Mouse (Mus musculus) left cerebral cortex, adult 2 months (tissue): ENCODE results near the gene Gemin2. TPM values are rescaled to one million over a fixed set of nuclear protein-coding genes. Genes with fewer than 3 reads are reported as not detected.
"Not testable (repeated sequence)": the region's sequence is repeated elsewhere in the genome, so short reads cannot be mapped to it uniquely, and the experiment has no call there.

Experiments
- DNase-seq, 2 experiments: peaks; one replicate each; pipeline ENCODE4 v3.0.0; 2021 to 2022; ENCODE audit warnings: low spot score in 2 of 2, mixed read lengths in 1 of 2; ENCODE audit errors: extremely low spot score in 1 of 2
- H3K27ac ChIP-seq: fragments of 200-600 bp; 2 replicates; pipeline ENCODE4 v1.8.1; 2022
- H3K4me3 ChIP-seq: fragments of 200-600 bp; 2 replicates; pipeline ENCODE4 v1.8.1; 2022
- CTCF ChIP-seq: fragments of 200-600 bp; IDR thresholded peaks from 2 replicates; pipeline ENCODE4 v1.8.1; 2022; ENCODE audit warnings: antibody characterized with exemption, mild to moderate bottlenecking, moderate library complexity
- intact Hi-C: fragments of 180-260 bp; cut with DNase I; formaldehyde crosslinking; loops from one replicate; pipeline ENCODE4 v1.15.1; 2025
- total RNA-seq, 2 experiments: library from RNA; stranded (reverse); gene quantifications; 2 replicates each; pipeline ENCODE4 v1.2.3; 2021

Gemin2 gene
- total RNA-seq, 2 experiments from 2014 or later: 7.0 to 7.3 TPM

- intact Hi-C loops: no loop called here
- DNase-seq: no peak
- TF ChIP-seq CTCF: peak; percentile 28
- H3K4me3 ChIP-seq: no peak overlapping the region
- no peak overlapping the region for H3K27ac ChIP-seq
These were observed 18.9 kb downstream of the Gemin2 start for GRCm38 (mm10) chr12:59032101-59032500.

- no peak for TF ChIP-seq CTCF
- Histone ChIP-seq H3K4me3 (no peak overlapping the region), H3K27ac (no peak overlapping the region)
- no peak for DNase-seq
- intact Hi-C loops: no loop called here
These were observed 26.2 kb downstream of the Gemin2 start for GRCm38 (mm10) chr12:59039162-59039970.

GRCm38 (mm10) chr12:59039971-59040844 lies 27.0 kb downstream of the Gemin2 start:
- intact Hi-C loops: no loop called here
- TF ChIP-seq CTCF: no peak

GRCm38 (mm10) chr12:59040851-59041250 lies 27.7 kb downstream of the Gemin2 start:
- Histone ChIP-seq H3K27ac (no peak overlapping the region), H3K4me3 (no peak overlapping the region)
- no peak for TF ChIP-seq CTCF
- DNase-seq: no peak
- intact Hi-C loops: no loop called here

More at GRCm38 (mm10) chr12:59039971-59040844, 27.0 kb downstream of the Gemin2 start:
- H3K4me3 ChIP-seq: no peak overlapping the region
- DNase-seq: no peak
- no peak overlapping the region for H3K27ac ChIP-seq

GRCm38 (mm10) chr12:59052470-59052869 lies 39.3 kb downstream of the Gemin2 start:
- TF ChIP-seq CTCF: no peak
- DNase-seq: no peak
- no peak overlapping the region for H3K4me3 ChIP-seq
- intact Hi-C loops: no loop called here
- H3K27ac ChIP-seq: no peak overlapping the region

- TF ChIP-seq CTCF: no peak
- no peak for DNase-seq
- H3K4me3 ChIP-seq: no peak overlapping the region
- H3K27ac ChIP-seq: no peak overlapping the region
- intact Hi-C loops: no loop called here
These were observed 40.0 kb downstream of the Gemin2 start for GRCm38 (mm10) chr12:59053166-59053565.

GRCm38 (mm10) chr12:59053976-59054375 lies 40.8 kb downstream of the Gemin2 start:
- no peak overlapping the region for H3K4me3 ChIP-seq
- intact Hi-C loops: no loop called here
- TF ChIP-seq CTCF: no peak

GRCm38 (mm10) chr12:59055196-59055850 lies 42.1 kb downstream of the Gemin2 start:
- Histone ChIP-seq H3K4me3 (no peak overlapping the region), H3K27ac (no peak overlapping the region)
- no peak for TF ChIP-seq CTCF
- intact Hi-C loops: no loop called here
- DNase-seq: no peak

More at GRCm38 (mm10) chr12:59053976-59054375, 40.8 kb downstream of the Gemin2 start:
- no peak overlapping the region for H3K27ac ChIP-seq
- no peak for DNase-seq

GRCm38 (mm10) chr12:59056222-59056621 lies 43.0 kb downstream of the Gemin2 start:
- no peak for TF ChIP-seq CTCF
- no peak overlapping the region for H3K4me3 ChIP-seq
- no peak for DNase-seq
- intact Hi-C loops: no loop called here
- no peak overlapping the region for H3K27ac ChIP-seq

- DNase-seq, H3K27ac ChIP-seq, intact Hi-C loops, H3K4me3 ChIP-seq: not testable (repeated sequence)
These were observed 45.0 kb downstream of the Gemin2 start for GRCm38 (mm10) chr12:59058242-59058641.

- intact Hi-C loops: loop anchor here (2.0 kb wide), 1 partner anchor 70 kb away; no protein-coding TSS in a partner anchor
These were observed 47.1 kb downstream of the Gemin2 start for GRCm38 (mm10) chr12:59060322-59060721.

More at GRCm38 (mm10) chr12:59060322-59060721, 47.1 kb downstream of the Gemin2 start:
- Histone ChIP-seq H3K27ac (peak overlapping the region; percentile 95), H3K4me3 (peak overlapping the region; percentile 72)
- no peak for TF ChIP-seq CTCF
- no peak for DNase-seq
